Mouse (Mus musculus): Measurements from ENCODE around the gene S100a16.

GRCm38 (mm10) chr3:90505216-90505615 lies 31.8 kb upstream of the S100a16 start:
- TF ChIP-seq CTCF (conservative IDR thresholded peaks at IDR 0.05; ENCODE audit: insufficient read depth, insufficient read length, low read depth, low read length) (no peak), POLR2A (IDR thresholded peaks at IDR 0.05; ENCODE audit: low read depth, low read length) (no peak)

Data from kidney, adult 2 months (tissue).